Mouse (Mus musculus) liver, embryonic 18 days (tissue): ENCODE results near the gene Olfr951. TPM values are rescaled to one million over a fixed set of nuclear protein-coding genes. Genes with fewer than 3 reads are reported as not detected.

Source experiments
- polyA plus RNA-seq: library from polyadenylated mRNA; depleted of rRNA; stranded (reverse); fragments of >200 nt; gene quantifications from 2 replicates; pipeline ENCODE4 v1.2.3, GENCODE M21; 2012; rRNA removed

The Olfr951 gene
- polyA plus RNA-seq: not detected in 2 replicates

GRCm38 (mm10) chr9:39387110-39387509 is at the start of gene Olfr951:
Olfr951 (plus strand) TSS chr9:39387410.

GRCm38 (mm10) chr9:39427048-39427447 is 39.8 kb downstream of the Olfr951 start, which contains the start of gene Olfr952:
Olfr952 (minus strand) TSS chr9:39427148.

Other genes with a start within 250 kb of the Olfr951 start
- gene Olfr943, start 221.1 kb upstream of the Olfr951 start, polyA plus RNA-seq: not detected in 2 replicates
- not detected in 2 replicates for gene Olfr944, start 185.5 kb upstream of the Olfr951 start, polyA plus RNA-seq
- not detected in 2 replicates for gene Olfr1537, start 137.4 kb upstream of the Olfr951 start, polyA plus RNA-seq
- not detected in 2 replicates for gene Olfr945, start 110.6 kb upstream of the Olfr951 start, polyA plus RNA-seq
- not detected in 2 replicates for gene Olfr948, start 61.4 kb upstream of the Olfr951 start, polyA plus RNA-seq
- gene Olfr952, start 39.7 kb downstream of the Olfr951 start, polyA plus RNA-seq: not detected in 2 replicates
- gene Olfr954, start 69.3 kb downstream of the Olfr951 start, polyA plus RNA-seq: not detected in 2 replicates
- gene Olfr955, start 84.5 kb downstream of the Olfr951 start, polyA plus RNA-seq: not detected in 2 replicates
- gene Olfr44, start 106.6 kb downstream of the Olfr951 start, polyA plus RNA-seq: not detected in 2 replicates
- not detected in 2 replicates for gene Olfr957, start 128.4 kb downstream of the Olfr951 start, polyA plus RNA-seq
- gene Olfr958, start 166.6 kb downstream of the Olfr951 start, polyA plus RNA-seq: not detected in 2 replicates
- gene Olfr959, start 188.2 kb downstream of the Olfr951 start, polyA plus RNA-seq: not detected in 2 replicates
- gene AW551984, start 217.0 kb downstream of the Olfr951 start, polyA plus RNA-seq: 0.91 and 1.0 TPM in 2 replicates
- gene Olfr148, start 223.2 kb downstream of the Olfr951 start, polyA plus RNA-seq: not detected in 2 replicates
- not detected in 2 replicates for gene Olfr960, start 234.0 kb downstream of the Olfr951 start, polyA plus RNA-seq